Mouse (Mus musculus) small intestine, adult 2 months (tissue): ENCODE data around the gene Cd109.

Experiments used
- CTCF ChIP-seq: fragments of 200-500 bp; IDR thresholded peaks from 2 replicates; pipeline ENCODE4 v1.5.1; 2012; ENCODE audit warnings: low read depth, mild to moderate bottlenecking, control low read depth, inconsistent platforms, low read length, moderate library complexity, mixed read lengths; ENCODE audit not compliant: insufficient replicate concordance, insufficient read length; ENCODE audit errors: extremely low read depth
- POLR2A ChIP-seq: fragments of 200-500 bp; IDR thresholded peaks from 2 replicates; pipeline ENCODE4 v1.6.1; 2012; ENCODE audit warnings: low read depth, mild to moderate bottlenecking, control low read depth, inconsistent platforms, low read length, moderate library complexity

- TF ChIP-seq CTCF, result no peak
- TF ChIP-seq POLR2A, result no peak
Measured at GRCm38 (mm10) chr9:78588411-78589033, 26.8 kb upstream of the Cd109 start.
